Mouse (Mus musculus) ES-E14 (cell line): ENCODE measurements at regions not wholly inside any gene's neighbourhood (a gene's known extent, or its start where the extent isn't known, plus 50 kb on each side); places are given as distances from the start of the nearest gene placed in this dataset.

Experiments
- DNase-seq: peaks from one replicate; pipeline ENCODE4 v3.0.0-alpha.2; 2013; ENCODE audit warnings: low read depth, low spot score
- H3K27ac ChIP-seq: 2 replicates; pipeline ENCODE4 v1.5.1; 2012; ENCODE audit warnings: low read depth, mild to moderate bottlenecking, low read length, moderate library complexity, mixed read lengths; ENCODE audit not compliant: poor library complexity, insufficient read depth, severe bottlenecking
- H3K36me3 ChIP-seq: 2 replicates; pipeline ENCODE4 v1.6.1; 2012; ENCODE audit warnings: mild to moderate bottlenecking, low read length, moderate library complexity, mixed read lengths; ENCODE audit not compliant: control insufficient read depth, poor library complexity, insufficient read depth, severe bottlenecking
- H3K4me1 ChIP-seq, 2 experiments: fragments of 150-350 bp in 1 of 2; sonication (generic) in 1 of 2; 2 replicates each; pipeline ENCODE4 v1.6.1; 2012; ENCODE audit warnings: low read length in 2 of 2, mild to moderate bottlenecking in 1 of 2, mixed read lengths in 1 of 2; ENCODE audit not compliant: control insufficient read depth in 2 of 2, insufficient read depth in 2 of 2, poor library complexity in 1 of 2
- H3K4me3 ChIP-seq, 2 experiments: fragments of 150-350 bp in 1 of 2; sonication (generic) in 1 of 2; 2 replicates each; pipeline ENCODE4 v1.5.1; 2012; ENCODE audit warnings: low read length in 2 of 2, low read depth in 1 of 2, mild to moderate bottlenecking in 1 of 2, mixed read lengths in 1 of 2; ENCODE audit not compliant: insufficient read depth in 1 of 2, poor library complexity in 1 of 2, severe bottlenecking in 1 of 2
- H3K9ac ChIP-seq: 2 replicates; pipeline ENCODE4 v1.6.1; 2012; ENCODE audit warnings: low read depth, mild to moderate bottlenecking, low read length, mixed read lengths; ENCODE audit not compliant: poor library complexity, insufficient read depth, severe bottlenecking
- H3K9me3 ChIP-seq: fragments of 150-350 bp; sonication (generic); 2 replicates; pipeline ENCODE4 v1.6.1; 2012; ENCODE audit warnings: low read depth, mild to moderate bottlenecking, low read length; ENCODE audit not compliant: control insufficient read depth, insufficient read depth
- CHD2 ChIP-seq: IDR thresholded peaks from 2 replicates; pipeline ENCODE4 v1.6.1; 2014; ENCODE audit warnings: mild to moderate bottlenecking, low read depth, low read length, inconsistent platforms
- HCFC1 ChIP-seq: IDR thresholded peaks from 2 replicates; pipeline ENCODE4 v1.6.1; 2012; ENCODE audit warnings: low read length, inconsistent platforms, borderline replicate concordance; ENCODE audit not compliant: insufficient read depth
- MAFK ChIP-seq: IDR thresholded peaks from 2 replicates; pipeline ENCODE4 v1.6.1; 2014; ENCODE audit warnings: mild to moderate bottlenecking, low read depth, low read length, inconsistent platforms; ENCODE audit not compliant: insufficient read depth
- ZC3H11A ChIP-seq: IDR thresholded peaks from 2 replicates; pipeline ENCODE4 v1.6.1; 2012; ENCODE audit warnings: low read depth, mild to moderate bottlenecking, inconsistent platforms, low read length, borderline replicate concordance
- ZNF384 ChIP-seq: IDR thresholded peaks from 2 replicates; pipeline ENCODE4 v1.6.1; 2012; ENCODE audit warnings: low read depth, low read length, inconsistent platforms
- in situ Hi-C, 2 experiments: fragments of 600-800 bp; cut with MboI; formaldehyde crosslinking; loops; one replicate each; pipeline ENCODE4 v1.15.1; 2025; ENCODE audit warnings: low sequenced_read_pairs in 2 of 2, inconsistent platforms in 1 of 2; ENCODE audit not compliant: unreplicated experiment in 2 of 2

- Histone ChIP-seq H3K36me3 (no peaks in the 10 kb centered on the region), H3K9me3 (no peaks in the 10 kb centered on the region), H3K27ac (no peak overlapping the region), H3K9ac (no peak overlapping the region), H3K4me3 (no peak overlapping the region), H3K4me1 (0 out of 4 replicates have a peak, but pooled peaks cover 0 to 2% of the 10 kb centered on the region in 2 experiments)
- no peak for DNase-seq
- in situ Hi-C loops = no loop called here
- no peak for TF ChIP-seq ZC3H11A
- no peak for TF ChIP-seq CHD2
- TF ChIP-seq HCFC1 = no peak
Measured at GRCm38 (mm10) chr13:53805872-53806271, 249.6 kb downstream of the Drd1 start.

GRCm38 (mm10) chr13:53800978-53801377, 254.5 kb downstream of the Drd1 start:
- H3K9ac ChIP-seq = no peak overlapping the region
- H3K9me3 ChIP-seq = no peaks in the 10 kb centered on the region
- no peak for DNase-seq
- H3K4me1 ChIP-seq = no peaks in the 10 kb centered on the region
- no peaks in the 10 kb centered on the region for H3K36me3 ChIP-seq
- no peak overlapping the region for H3K4me3 ChIP-seq
- in situ Hi-C loops = no loop called here
- TF ChIP-seq CHD2 (no peak), MAFK (no peak), ZNF384 (no peak), ZC3H11A (no peak), HCFC1 (no peak)
- no peak overlapping the region for H3K27ac ChIP-seq

GRCm38 (mm10) chr13:53788809-53789208, 266.7 kb downstream of the Drd1 start:
- Histone ChIP-seq H3K9ac (no peak overlapping the region), H3K4me1 (no peaks in the 10 kb centered on the region), H3K36me3 (no peaks in the 10 kb centered on the region), H3K27ac (no peak overlapping the region), H3K9me3 (no peaks in the 10 kb centered on the region), H3K4me3 (no peak overlapping the region)
- no peak for DNase-seq
- no peak for TF ChIP-seq MAFK
- no peak for TF ChIP-seq ZNF384
- TF ChIP-seq HCFC1 = no peak
- no peak for TF ChIP-seq CHD2
- TF ChIP-seq ZC3H11A = no peak
- in situ Hi-C loops = loop anchor here (10.0 to 25.0 kb wide), 2 partner anchors 266 to 273 kb away; partner anchors contain the start of genes Drd1 (in 2 of the 2) and Sfxn1 (in 1 of the 2)

- peak; percentile 74 for DNase-seq
- Histone ChIP-seq H3K4me1 (no peaks in the 10 kb centered on the region), H3K27ac (no peak overlapping the region), H3K36me3 (no peaks in the 10 kb centered on the region), H3K9me3 (no peaks in the 10 kb centered on the region), H3K9ac (no peak overlapping the region), H3K4me3 (no peak overlapping the region)
- in situ Hi-C loops = loop anchor here (10.0 to 25.0 kb wide), 2 partner anchors 271 to 279 kb away; partner anchors contain the start of genes Drd1 (in 2 of the 2) and Sfxn1 (in 1 of the 2)
- TF ChIP-seq HCFC1 = no peak
Measured at GRCm38 (mm10) chr13:53783492-53783891, 272.0 kb downstream of the Drd1 start.

GRCm38 (mm10) chr13:53779150-53779549, 276.4 kb downstream of the Drd1 start:
- no peak for DNase-seq
- in situ Hi-C loops = loop anchor here in 1 of 2 experiments (25.0 kb wide), 1 partner anchor 283 kb away; the partner anchor contains the start of genes Drd1 and Sfxn1
- H3K9me3 ChIP-seq = no peaks in the 10 kb centered on the region
- H3K27ac ChIP-seq = no peak overlapping the region
- no peaks in the 10 kb centered on the region for H3K36me3 ChIP-seq
- no peak overlapping the region for H3K4me3 ChIP-seq
- no peak overlapping the region for H3K9ac ChIP-seq
- H3K4me1 ChIP-seq = peaks cover 0 to 2% of the 10 kb centered on the region in 2 experiments; a peak in 1 of 4 replicates
- TF ChIP-seq ZC3H11A (0 out of 2 replicates have a peak, but pooled peaks have one; percentile 10), CHD2 (no peak)
